Mouse (Mus musculus): ENCODE data around the gene Cacng1. TPM values are rescaled to one million over a fixed set of nuclear protein-coding genes. Genes with fewer than 3 reads are reported as not detected.

Gene Cacng1
- polyA plus RNA-seq (2015; fragmentation: Nextera tagmentation; extraction: Ambion mirVana): 14.0 and 46.1 TPM in 2 replicates

DNA sequence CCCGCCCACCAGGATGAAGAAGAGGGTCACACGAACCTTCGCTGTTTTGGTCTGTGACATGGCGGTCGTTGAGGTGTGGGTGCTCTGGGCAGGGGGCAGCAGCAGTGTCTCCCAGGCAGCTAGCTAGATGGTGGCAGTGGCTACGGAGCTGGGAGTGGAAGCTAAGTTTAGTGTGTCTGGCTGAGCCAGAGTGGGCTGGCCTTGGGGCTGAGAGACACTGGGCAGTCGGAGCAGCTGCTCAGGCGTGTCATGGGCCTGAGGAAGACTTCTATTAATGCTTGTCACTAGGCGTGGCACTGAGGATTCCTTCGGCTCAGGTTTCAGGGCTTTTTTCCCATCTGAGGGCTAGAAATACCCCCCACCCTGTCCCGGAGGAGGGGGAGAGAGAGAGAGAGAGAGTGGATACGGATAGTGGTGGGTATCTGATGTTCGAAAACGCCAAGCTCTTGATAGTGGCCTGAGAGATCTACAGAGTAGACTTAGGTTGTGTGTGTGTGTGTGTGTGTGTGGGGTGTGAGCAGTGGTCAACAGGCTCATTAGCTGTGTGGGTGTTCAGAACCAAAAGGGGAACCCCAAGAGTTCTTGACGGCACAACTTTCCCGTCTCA, at the start of gene Cacng1:
TSS of gene Cacng1 (minus strand) at position 191 of the 607 bp plus-strand sequence.
- no peak within 1 kb of the TSS for H3K9ac ChIP-seq
- peak; percentile 50; the same call in 1 of the 2 replicates for ATAC-seq (ENCODE audit: insufficient number of reproducible peaks, low FRiP score, low TSS enrichment, low read depth)
- H3K4me2 ChIP-seq: no peak within 1 kb of the TSS
- 0 out of 2 replicates have a peak, but pooled peaks cover 4% of the 10 kb centered on the region for H3K4me1 ChIP-seq
- H3K4me3 ChIP-seq: no peak within 1 kb of the TSS
- no peak within 1 kb of the TSS for H3K27ac ChIP-seq
- WGBS: 70% methylated on average over 16 of the region's 16 CpGs
- H3K27me3 ChIP-seq: no peaks in the 10 kb centered on the region
- H3K9me3 ChIP-seq: no peaks in the 10 kb centered on the region
- no peaks in the 10 kb centered on the region for H3K36me3 ChIP-seq

DNA sequence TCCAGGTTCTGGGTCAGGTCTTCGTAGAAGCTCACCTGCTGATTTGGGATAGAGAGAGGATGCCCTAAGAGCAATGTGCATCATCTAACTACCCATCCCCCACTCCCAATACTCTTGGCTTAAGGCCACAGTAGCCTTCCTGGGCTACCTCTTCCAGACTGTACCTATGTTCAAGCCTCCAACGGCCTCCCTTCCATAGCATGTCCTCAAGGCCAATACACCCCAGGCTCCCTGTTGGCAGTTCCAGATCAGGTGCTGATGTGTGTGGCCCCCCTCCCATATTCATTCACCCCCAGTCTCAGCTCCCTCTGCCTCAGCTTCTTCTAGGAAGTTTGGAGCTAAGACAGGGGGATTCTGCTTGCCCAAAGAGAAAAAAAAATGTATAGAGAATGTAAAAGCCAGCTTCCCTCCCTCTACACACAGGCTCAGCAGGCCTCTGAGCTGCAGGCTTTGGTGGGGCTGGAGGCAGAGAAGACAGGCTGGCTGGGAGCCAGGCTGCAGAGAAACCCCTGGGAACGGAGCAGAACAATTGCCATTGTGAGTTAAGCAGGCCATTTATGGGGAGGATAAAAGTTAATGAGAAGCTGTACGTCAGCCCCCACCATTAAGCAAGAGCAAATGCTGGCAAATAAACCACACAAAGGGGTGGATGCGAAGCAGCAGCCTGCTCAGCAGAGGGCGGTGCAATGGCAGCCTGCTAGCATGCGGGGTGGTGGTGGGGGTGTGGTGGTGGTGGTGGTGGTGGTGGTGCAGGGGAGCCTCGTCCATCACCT, 46.6 kb upstream of the Cacng1 start:
- Histone ChIP-seq H3K4me3 (no peak overlapping the region), H3K9me3 (no peaks in the 10 kb centered on the region), H3K36me3 (no peaks in the 10 kb centered on the region), H3K27me3 (no peaks in the 10 kb centered on the region), H3K4me2 (no peak overlapping the region), H3K9ac (no peak overlapping the region), H3K27ac (peak overlapping the region; percentile 4), H3K4me1 (peaks cover 36% of the 10 kb centered on the region)
- WGBS: 18% methylated on average over 8 of the region's 8 CpGs
- ATAC-seq (ENCODE audit: insufficient number of reproducible peaks, low FRiP score, low TSS enrichment, low read depth): peak; percentile 70

DNA sequence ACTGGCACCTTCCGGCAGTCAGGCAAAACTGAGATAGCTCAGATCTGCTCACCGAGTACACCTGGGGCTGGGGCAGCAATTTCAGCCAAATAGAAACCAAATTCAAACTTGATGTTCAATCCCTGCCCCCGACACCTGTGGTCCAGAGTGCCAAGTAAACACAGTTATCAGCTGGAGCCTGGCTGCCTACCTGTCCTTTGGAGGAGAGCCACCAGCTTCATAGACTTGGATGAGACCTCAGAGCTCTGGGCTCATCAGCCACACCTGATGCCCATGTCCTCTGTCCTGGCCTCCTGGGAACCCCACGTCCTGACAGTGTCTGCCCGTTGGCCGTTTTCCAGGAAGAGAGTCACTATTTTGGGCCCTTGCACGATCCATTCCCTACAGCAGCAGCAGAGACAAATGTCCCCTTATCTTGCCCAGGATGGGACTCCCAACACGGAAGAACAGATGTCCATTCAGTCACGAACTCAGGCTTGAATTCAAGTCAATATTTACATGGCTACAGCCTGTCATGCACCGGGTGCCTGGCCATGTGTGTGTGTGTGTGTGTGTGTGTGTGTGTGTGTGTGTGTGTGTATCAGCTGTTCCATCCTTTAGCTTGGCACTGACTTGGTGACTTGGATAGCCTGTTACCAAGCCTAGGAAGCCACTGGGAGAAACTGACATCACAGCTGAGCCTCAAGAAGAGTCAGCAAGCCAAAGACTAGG, 45.6 kb upstream of the Cacng1 start:
- Histone ChIP-seq H3K27me3 (no peaks in the 10 kb centered on the region), H3K9me3 (no peaks in the 10 kb centered on the region), H3K36me3 (no peaks in the 10 kb centered on the region), H3K4me1 (peaks cover 36% of the 10 kb centered on the region), H3K4me3 (no peak overlapping the region), H3K27ac (no peak overlapping the region), H3K4me2 (no peak overlapping the region), H3K9ac (no peak overlapping the region)
- ATAC-seq (ENCODE audit: insufficient number of reproducible peaks, low FRiP score, low TSS enrichment, low read depth): no peak
- 69% methylated on average over 10 of the region's 10 CpGs for WGBS

DNA sequence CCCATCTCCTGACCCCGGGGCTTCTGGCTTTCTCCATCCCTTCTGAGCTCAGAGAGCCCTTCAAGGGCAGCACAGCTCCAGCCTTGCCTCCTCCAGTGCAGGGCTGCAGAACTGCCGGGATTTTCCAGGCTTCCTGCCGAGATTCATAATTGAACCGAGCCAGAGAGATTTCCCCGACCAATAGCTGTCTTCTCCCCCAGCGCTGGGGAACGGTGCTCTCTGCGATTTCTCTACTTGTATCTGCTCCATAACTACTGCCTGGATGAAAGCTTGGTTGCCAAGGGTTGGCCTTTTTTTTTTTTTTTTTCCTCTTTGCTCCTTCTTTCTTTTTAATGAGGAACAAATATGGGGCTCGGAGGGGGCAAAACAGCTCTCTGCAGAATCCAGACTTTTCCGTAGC, 43.7 kb upstream of the Cacng1 start:
- H3K4me1 ChIP-seq: peaks cover 36% of the 10 kb centered on the region
- no peaks in the 10 kb centered on the region for H3K36me3 ChIP-seq
- ATAC-seq (ENCODE audit: insufficient number of reproducible peaks, low FRiP score, low TSS enrichment, low read depth): 0 out of 2 replicates have a peak, but pooled peaks have one; percentile 41
- H3K9ac ChIP-seq: no peak overlapping the region
- 25% methylated on average over 10 of the region's 10 CpGs for WGBS
- H3K4me3 ChIP-seq: no peak overlapping the region
- no peak overlapping the region for H3K4me2 ChIP-seq
- peak overlapping the region; percentile 23 for H3K27ac ChIP-seq
- no peaks in the 10 kb centered on the region for H3K9me3 ChIP-seq
- no peaks in the 10 kb centered on the region for H3K27me3 ChIP-seq

DNA sequence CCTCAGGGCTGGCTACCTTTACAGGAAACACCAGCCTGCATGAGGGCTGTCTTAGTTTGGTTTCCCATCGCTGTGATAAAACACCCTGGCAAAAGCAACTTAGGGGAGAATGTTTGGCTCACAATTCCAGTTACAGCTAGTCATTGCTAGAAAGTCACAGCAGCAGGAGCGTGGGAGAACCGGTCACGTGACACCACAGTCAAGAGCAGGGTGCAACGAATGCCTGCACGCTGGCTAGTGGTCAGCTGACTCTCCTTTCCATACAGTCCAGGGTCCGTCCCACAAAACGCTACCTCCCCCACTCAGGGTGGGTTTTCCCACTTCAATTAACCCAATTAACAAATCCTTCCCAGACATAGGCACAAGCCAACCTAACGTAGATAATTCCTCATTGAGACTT, 43.2 kb upstream of the Cacng1 start:
- WGBS: 73% methylated on average over 9 of the region's 9 CpGs
- Histone ChIP-seq H3K4me2 (no peak overlapping the region), H3K9ac (no peak overlapping the region), H3K4me3 (no peak overlapping the region), H3K36me3 (no peaks in the 10 kb centered on the region), H3K27me3 (no peaks in the 10 kb centered on the region), H3K9me3 (no peaks in the 10 kb centered on the region), H3K4me1 (peaks cover 36% of the 10 kb centered on the region), H3K27ac (peak overlapping the region; percentile 23; the same call in 1 of the 2 replicates)
- no peak for ATAC-seq (ENCODE audit: insufficient number of reproducible peaks, low FRiP score, low TSS enrichment, low read depth)

DNA sequence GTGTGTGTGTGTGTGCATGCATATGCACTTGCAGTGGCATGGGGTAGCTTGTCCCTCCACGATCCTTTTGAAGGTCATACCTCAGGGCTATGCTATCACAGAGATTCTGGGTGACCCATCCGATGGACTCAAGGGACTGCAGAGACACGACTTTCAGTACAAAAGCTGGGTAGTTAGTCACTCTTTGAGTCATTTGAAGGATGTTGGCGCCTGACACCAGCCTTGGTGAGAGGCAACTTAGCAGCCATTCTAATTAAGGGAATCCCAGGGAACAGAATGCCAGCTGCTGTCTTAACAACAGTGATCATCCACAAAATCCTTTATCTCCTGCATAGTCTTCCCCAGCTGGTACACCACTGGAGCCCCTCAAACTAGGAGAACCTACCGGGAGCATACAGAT, 32.8 kb upstream of the Cacng1 start:
- no peak overlapping the region for H3K4me2 ChIP-seq
- no peaks in the 10 kb centered on the region for H3K27me3 ChIP-seq
- H3K4me1 ChIP-seq: no peaks in the 10 kb centered on the region
- H3K36me3 ChIP-seq: no peaks in the 10 kb centered on the region
- no peak for ATAC-seq (ENCODE audit: insufficient number of reproducible peaks, low FRiP score, low TSS enrichment, low read depth)
- no peak overlapping the region for H3K9ac ChIP-seq
- H3K9me3 ChIP-seq: no peaks in the 10 kb centered on the region
- 83% methylated on average over 5 of the region's 5 CpGs for WGBS
- no peak overlapping the region for H3K4me3 ChIP-seq
- H3K27ac ChIP-seq: no peak overlapping the region

DNA sequence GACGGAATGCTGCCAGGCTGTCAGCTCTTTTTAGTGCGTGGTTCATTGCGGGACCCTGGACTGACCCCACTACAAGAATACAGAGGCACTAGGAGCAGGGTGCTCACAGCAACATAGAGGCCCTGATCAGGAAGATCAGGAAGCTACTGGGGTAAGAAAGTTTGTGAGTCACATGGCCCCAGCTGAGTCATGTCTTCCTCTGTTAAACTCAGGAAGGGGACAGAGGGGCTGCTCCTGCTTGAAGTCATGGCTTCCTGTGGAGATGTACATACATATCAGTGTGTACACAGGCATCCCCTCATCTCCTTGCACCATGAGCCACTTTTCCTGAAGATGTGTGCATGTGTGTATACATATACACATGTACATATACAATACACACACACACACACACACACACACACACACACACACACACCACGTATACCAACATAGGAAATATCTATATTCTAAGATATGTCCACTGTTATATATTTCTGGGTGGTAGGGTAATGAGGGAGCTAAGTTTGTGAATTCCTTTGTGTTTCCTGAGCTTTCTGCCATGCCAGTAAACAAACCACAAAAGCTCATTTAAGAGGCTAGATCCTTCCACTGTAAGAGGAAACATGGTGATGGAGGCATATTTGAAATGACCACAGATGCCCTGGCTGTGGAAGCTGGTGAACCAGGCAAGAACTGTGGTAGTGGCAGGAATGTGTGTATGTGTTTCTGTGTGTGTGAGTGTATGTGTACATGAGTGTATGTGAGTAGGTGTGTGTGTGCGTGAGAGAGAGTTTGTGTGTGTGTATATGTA, 32.1 kb upstream of the Cacng1 start:
- 71% methylated on average over 5 of the region's 5 CpGs for WGBS
- H3K4me1 ChIP-seq: 0 out of 2 replicates have a peak, but pooled peaks cover 4% of the 10 kb centered on the region
- no peak for ATAC-seq (ENCODE audit: insufficient number of reproducible peaks, low FRiP score, low TSS enrichment, low read depth)

DNA sequence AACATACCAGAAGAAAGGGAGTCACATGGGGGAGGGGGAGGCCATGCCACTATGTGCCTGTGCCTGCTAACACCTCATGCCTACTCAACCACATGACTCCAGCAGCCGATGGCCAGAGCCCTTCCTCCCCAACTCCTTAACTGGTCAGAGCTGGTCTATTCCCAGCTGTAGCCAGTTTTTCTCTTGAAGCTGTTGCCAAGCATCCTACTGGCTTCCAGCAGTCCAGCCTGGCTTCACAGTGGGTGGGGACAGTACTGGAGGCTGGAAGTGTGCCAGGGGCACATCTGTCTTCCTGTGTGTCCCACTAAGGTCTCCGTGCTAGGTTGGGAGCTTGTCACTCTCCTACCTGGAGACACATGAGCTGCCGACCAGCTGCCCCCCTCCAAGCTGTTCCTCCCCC, 26.8 kb upstream of the Cacng1 start:
- Histone ChIP-seq H3K36me3 (no peaks in the 10 kb centered on the region), H3K4me1 (peaks cover 14% of the 10 kb centered on the region; the same call in 1 of the 2 replicates), H3K9ac (no peak overlapping the region), H3K27ac (no peak overlapping the region), H3K4me3 (no peak overlapping the region), H3K4me2 (no peak overlapping the region), H3K9me3 (no peaks in the 10 kb centered on the region), H3K27me3 (no peaks in the 10 kb centered on the region)
- no peak for ATAC-seq (ENCODE audit: insufficient number of reproducible peaks, low FRiP score, low TSS enrichment, low read depth)
- 43% methylated on average over 3 of the region's 3 CpGs for WGBS

More for the DNA sequence above, 32.1 kb upstream of the Cacng1 start:
- Histone ChIP-seq H3K4me3 (no peak overlapping the region), H3K4me2 (no peak overlapping the region), H3K9ac (no peak overlapping the region), H3K27ac (no peak overlapping the region), H3K9me3 (no peaks in the 10 kb centered on the region), H3K36me3 (no peaks in the 10 kb centered on the region), H3K27me3 (no peaks in the 10 kb centered on the region)

DNA sequence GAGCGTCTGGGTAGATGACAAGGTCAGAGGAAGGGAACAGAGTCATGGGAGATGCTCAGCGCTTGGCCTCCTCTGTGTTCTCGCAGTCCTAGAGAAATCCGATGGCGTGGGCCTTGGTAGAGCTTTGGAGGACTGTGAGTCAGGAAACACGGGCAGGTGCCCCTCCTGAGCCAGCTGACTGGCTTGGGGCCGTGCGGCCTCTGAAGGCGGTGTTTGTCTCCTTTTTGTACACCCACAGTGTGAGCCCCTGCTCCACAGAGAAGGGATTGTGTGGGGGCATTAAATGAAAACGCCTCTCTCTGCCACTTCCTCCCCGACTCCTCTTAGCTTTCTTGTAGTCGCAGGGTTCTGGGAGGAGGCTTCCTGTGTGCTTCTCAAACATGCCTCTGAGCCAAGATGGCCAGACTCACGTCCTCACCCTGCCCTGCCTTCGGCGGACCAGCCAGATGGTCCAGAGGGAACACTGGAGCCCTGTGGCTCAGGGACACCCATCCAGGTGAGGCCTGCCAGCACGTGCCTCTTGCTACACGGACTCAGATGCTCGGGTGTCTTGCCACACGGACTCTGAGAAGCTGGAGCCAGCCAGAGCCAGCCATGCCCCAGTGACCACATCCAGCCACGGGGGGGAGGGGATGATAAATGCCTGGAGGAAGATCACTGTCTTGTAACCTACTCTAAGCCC, 22.2 kb upstream of the Cacng1 start:
- H3K27ac ChIP-seq: no peak overlapping the region
- no peak for ATAC-seq (ENCODE audit: insufficient number of reproducible peaks, low FRiP score, low TSS enrichment, low read depth)
- peaks cover 11% of the 10 kb centered on the region; the same call in 1 of the 2 replicates for H3K4me1 ChIP-seq
- no peaks in the 10 kb centered on the region for H3K36me3 ChIP-seq
- H3K9ac ChIP-seq: no peak overlapping the region
- H3K9me3 ChIP-seq: no peaks in the 10 kb centered on the region
- H3K4me2 ChIP-seq: no peak overlapping the region
- WGBS: 75% methylated on average over 20 of the region's 20 CpGs
- H3K27me3 ChIP-seq: no peaks in the 10 kb centered on the region
- H3K4me3 ChIP-seq: no peak overlapping the region

DNA sequence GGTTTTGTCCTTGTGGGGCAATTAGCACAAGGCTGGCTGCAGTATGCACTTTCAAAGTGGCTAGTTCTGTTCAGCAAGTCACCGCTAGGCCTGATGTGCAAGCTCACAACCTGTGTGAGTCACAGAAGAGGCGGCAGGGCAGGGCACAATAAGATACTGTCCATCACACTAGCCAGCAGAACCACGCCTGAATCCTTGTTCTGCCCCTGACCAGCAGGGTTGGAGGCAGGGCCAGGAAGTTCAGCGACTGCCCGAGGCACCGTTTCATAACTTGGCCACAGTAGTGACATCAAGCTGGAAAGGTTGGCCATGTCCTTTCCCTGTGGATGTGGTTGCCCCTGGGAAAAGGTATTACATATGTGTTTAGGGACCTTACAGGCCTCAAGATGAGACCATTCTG, 21.6 kb upstream of the Cacng1 start:
- Histone ChIP-seq H3K4me2 (no peak overlapping the region), H3K27me3 (no peaks in the 10 kb centered on the region), H3K9me3 (no peaks in the 10 kb centered on the region), H3K9ac (no peak overlapping the region), H3K4me1 (peaks cover 5% of the 10 kb centered on the region; the same call in 1 of the 2 replicates), H3K36me3 (no peaks in the 10 kb centered on the region), H3K4me3 (no peak overlapping the region), H3K27ac (no peak overlapping the region)
- no peak for ATAC-seq (ENCODE audit: insufficient number of reproducible peaks, low FRiP score, low TSS enrichment, low read depth)
- 76% methylated on average over 6 of the region's 6 CpGs for WGBS

DNA sequence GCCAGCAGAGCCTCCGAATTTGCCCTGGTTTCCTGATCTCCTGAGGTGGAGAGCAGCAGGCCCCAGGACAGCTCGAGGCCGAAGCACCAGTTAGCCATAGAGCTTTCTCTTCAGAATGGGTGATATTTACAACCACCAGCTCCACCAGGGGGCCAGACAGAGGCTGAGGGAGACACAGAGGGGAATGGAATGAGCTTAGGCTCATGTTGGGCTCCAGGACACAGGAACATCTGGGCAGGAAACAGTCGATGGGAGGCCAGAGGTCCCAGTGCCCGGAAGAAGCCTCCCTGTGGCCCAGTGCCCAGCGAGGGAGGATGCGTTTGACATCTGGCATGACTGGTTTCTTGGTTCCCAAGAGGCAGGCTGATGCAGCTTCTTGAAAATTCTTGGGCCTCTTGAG, 17.8 kb upstream of the Cacng1 start:
- no peak for ATAC-seq (ENCODE audit: insufficient number of reproducible peaks, low FRiP score, low TSS enrichment, low read depth)
- no peaks in the 10 kb centered on the region for H3K27me3 ChIP-seq
- 66% methylated on average over 7 of the region's 7 CpGs for WGBS
- H3K9ac ChIP-seq: no peak overlapping the region
- no peak overlapping the region for H3K27ac ChIP-seq
- no peaks in the 10 kb centered on the region for H3K36me3 ChIP-seq
- H3K4me3 ChIP-seq: no peak overlapping the region
- H3K9me3 ChIP-seq: no peaks in the 10 kb centered on the region
- no peak overlapping the region for H3K4me2 ChIP-seq
- no peaks in the 10 kb centered on the region for H3K4me1 ChIP-seq

All from limb, embryonic 15.5 days (tissue).